Mouse (Mus musculus): ENCODE results near the gene Fgd3. TPM values are rescaled to one million over a fixed set of nuclear protein-coding genes. Genes with fewer than 3 reads are reported as not detected.

Gene Fgd3
- polyA plus RNA-seq, 1 experiment, result 0.56 TPM

- Histone ChIP-seq H3K36me3 (ENCODE audit: control insufficient read depth, insufficient read depth, low read length) (no peaks in the 10 kb centered on the region), H3K27ac (ENCODE audit: control insufficient read depth, insufficient read depth, low read depth, low read length) (no peak overlapping the region)
- no peak for TF ChIP-seq CTCF (IDR thresholded peaks at IDR 0.05; ENCODE audit: control insufficient read depth, insufficient read depth, insufficient replicate concordance, low read depth, low read length)
- no peak for TF ChIP-seq POLR2A (IDR thresholded peaks at IDR 0.05; ENCODE audit: control insufficient read depth, low read depth, low read length)
Observed at GRCm38 (mm10) chr13:49257819-49258313, 62.2 kb downstream of the Fgd3 start.

DNA sequence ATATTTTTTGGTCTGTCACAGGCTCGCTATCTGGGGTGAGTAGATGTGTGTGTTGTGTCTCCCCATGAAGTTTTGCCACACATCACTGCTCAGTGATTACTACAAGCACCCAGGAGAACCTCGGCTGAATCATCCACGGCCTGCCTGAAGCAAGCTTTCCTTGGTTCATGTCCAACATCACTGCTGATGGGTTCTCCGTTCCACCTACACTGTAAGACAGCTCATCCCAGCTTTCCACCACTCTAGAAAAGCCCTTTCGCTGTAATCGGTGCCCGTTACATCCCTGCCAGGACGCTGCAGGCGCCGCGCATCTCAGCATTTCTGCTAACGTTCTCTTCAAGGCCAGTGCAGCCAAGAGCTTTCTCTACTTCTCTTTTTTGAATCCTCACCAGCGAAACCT is 67.4 kb downstream of the Fgd3 start:
- no peaks in the 10 kb centered on the region for H3K36me3 ChIP-seq (ENCODE audit: control insufficient read depth, insufficient read depth, low read length)
- H3K4me3 ChIP-seq (ENCODE audit: control insufficient read depth, low read depth, low read length), result no peak overlapping the region
- peaks cover 7% of the 10 kb centered on the region for H3K4me1 ChIP-seq (ENCODE audit: control insufficient read depth, insufficient read depth, low read length)
- H3K27me3 ChIP-seq (ENCODE audit: control insufficient read depth, insufficient read depth, low read length), result no peaks in the 10 kb centered on the region
- H3K27ac ChIP-seq (ENCODE audit: control insufficient read depth, insufficient read depth, low read depth, low read length), result no peak overlapping the region
- TF ChIP-seq POLR2A (IDR thresholded peaks at IDR 0.05; ENCODE audit: control insufficient read depth, low read depth, low read length) (no peak), CTCF (IDR thresholded peaks at IDR 0.05; ENCODE audit: control insufficient read depth, insufficient read depth, insufficient replicate concordance, low read depth, low read length) (no peak)

More at GRCm38 (mm10) chr13:49257819-49258313, 62.2 kb downstream of the Fgd3 start:
- Histone ChIP-seq H3K4me3 (ENCODE audit: control insufficient read depth, low read depth, low read length) (no peak overlapping the region), H3K4me1 (ENCODE audit: control insufficient read depth, insufficient read depth, low read length) (peaks cover 5% of the 10 kb centered on the region), H3K27me3 (ENCODE audit: control insufficient read depth, insufficient read depth, low read length) (no peaks in the 10 kb centered on the region)

DNA sequence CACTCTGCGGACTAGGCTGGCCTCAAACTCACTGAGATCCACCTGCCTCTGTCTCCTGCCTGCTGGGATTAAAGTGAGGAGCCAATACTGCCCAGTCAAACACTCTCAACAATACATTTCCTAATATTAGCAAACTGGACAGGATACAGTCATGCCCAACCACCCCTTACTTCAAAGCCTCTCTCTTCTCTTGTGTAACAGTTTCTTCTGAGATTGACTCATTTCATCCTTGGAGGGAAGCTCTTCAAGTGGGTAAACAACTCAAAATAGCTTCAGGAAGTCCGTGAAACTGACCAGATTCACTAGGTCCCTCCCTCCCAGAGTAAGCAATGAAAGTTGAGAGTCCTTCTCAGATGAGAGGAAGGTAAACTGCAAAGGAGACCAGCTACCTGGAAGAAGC is 68.0 kb downstream of the Fgd3 start:
- TF ChIP-seq POLR2A (IDR thresholded peaks at IDR 0.05; ENCODE audit: control insufficient read depth, low read depth, low read length) (no peak), CTCF (IDR thresholded peaks at IDR 0.05; ENCODE audit: control insufficient read depth, insufficient read depth, insufficient replicate concordance, low read depth, low read length) (no peak)
- H3K27me3 ChIP-seq (ENCODE audit: control insufficient read depth, insufficient read depth, low read length), result no peaks in the 10 kb centered on the region
- no peak overlapping the region for H3K4me3 ChIP-seq (ENCODE audit: control insufficient read depth, low read depth, low read length)
- peaks cover 14% of the 10 kb centered on the region for H3K4me1 ChIP-seq (ENCODE audit: control insufficient read depth, insufficient read depth, low read length)
- H3K27ac ChIP-seq (ENCODE audit: control insufficient read depth, insufficient read depth, low read depth, low read length), result no peak overlapping the region
- H3K36me3 ChIP-seq (ENCODE audit: control insufficient read depth, insufficient read depth, low read length), result no peaks in the 10 kb centered on the region

DNA sequence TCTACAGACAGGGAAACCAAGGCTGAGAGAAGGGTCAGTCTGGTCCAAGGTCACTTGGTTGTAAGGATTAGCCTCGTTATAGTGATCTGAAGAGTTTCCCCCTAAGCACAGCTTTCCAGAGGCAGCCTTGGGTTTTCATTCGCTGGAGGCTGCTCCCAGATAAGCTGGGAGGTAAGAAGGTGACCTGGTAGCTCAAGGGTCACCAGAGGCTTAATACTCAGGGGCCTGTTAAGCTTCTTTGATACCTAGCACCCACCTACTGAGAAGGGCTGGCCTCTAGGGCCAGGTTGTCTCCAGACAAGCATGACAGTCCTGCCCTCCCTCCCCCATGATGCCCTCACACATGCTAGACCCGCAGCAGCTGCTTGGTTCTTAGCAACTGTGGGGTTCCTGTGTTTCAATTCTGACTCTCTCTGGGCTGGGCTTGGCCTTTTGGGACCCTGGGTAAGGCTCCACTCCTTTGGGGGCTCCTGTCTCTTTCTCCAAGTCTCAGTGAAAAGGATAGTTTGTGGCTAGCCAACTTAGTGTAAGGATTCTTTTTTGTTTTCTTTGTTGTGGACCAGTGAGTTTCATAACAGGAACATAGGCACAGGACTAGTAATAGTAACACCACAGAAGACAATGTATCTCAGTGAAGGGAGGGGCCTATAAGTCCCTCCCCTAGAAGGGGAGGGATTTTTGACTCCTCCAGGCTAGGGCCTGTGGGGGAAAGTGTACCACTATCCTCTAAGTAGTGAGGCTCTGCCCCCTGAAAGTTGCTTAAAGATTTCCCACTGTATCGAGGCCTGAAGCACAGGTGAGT is 69.2 kb downstream of the Fgd3 start:
- Histone ChIP-seq H3K27ac (ENCODE audit: control insufficient read depth, insufficient read depth, low read depth, low read length) (no peak overlapping the region), H3K4me3 (ENCODE audit: control insufficient read depth, low read depth, low read length) (no peak overlapping the region), H3K4me1 (ENCODE audit: control insufficient read depth, insufficient read depth, low read length) (peaks cover 17% of the 10 kb centered on the region), H3K27me3 (ENCODE audit: control insufficient read depth, insufficient read depth, low read length) (no peaks in the 10 kb centered on the region), H3K36me3 (ENCODE audit: control insufficient read depth, insufficient read depth, low read length) (no peaks in the 10 kb centered on the region)
- TF ChIP-seq CTCF (IDR thresholded peaks at IDR 0.05; ENCODE audit: control insufficient read depth, insufficient read depth, insufficient replicate concordance, low read depth, low read length) (no peak), POLR2A (IDR thresholded peaks at IDR 0.05; ENCODE audit: control insufficient read depth, low read depth, low read length) (no peak)

DNA sequence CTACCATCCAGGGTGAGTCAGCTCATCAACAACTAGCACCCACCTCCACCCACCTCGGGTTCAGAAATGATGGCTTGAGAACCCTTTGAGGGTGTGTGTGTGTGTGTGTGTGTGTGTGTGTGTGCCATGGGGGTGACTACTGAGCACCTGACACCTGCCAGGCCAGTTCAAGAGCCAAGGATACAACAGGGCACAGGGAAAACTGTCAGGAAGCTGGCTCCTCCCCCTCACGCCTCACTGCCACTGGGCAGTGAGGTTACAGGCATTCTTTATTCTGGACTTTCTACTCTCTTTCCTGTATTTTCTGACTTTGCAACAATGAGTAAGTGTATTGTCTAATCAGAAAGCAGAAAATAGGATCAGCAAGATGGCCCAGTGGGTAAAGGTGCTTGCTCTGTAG is 70.5 kb downstream of the Fgd3 start:
- Histone ChIP-seq H3K4me1 (ENCODE audit: control insufficient read depth, insufficient read depth, low read length) (peaks cover 17% of the 10 kb centered on the region), H3K36me3 (ENCODE audit: control insufficient read depth, insufficient read depth, low read length) (no peaks in the 10 kb centered on the region), H3K27me3 (ENCODE audit: control insufficient read depth, insufficient read depth, low read length) (no peaks in the 10 kb centered on the region), H3K27ac (ENCODE audit: control insufficient read depth, insufficient read depth, low read depth, low read length) (no peak overlapping the region), H3K4me3 (ENCODE audit: control insufficient read depth, low read depth, low read length) (no peak overlapping the region)
- no peak for TF ChIP-seq CTCF (IDR thresholded peaks at IDR 0.05; ENCODE audit: control insufficient read depth, insufficient read depth, insufficient replicate concordance, low read depth, low read length)
- TF ChIP-seq POLR2A (IDR thresholded peaks at IDR 0.05; ENCODE audit: control insufficient read depth, low read depth, low read length), result no peak

DNA sequence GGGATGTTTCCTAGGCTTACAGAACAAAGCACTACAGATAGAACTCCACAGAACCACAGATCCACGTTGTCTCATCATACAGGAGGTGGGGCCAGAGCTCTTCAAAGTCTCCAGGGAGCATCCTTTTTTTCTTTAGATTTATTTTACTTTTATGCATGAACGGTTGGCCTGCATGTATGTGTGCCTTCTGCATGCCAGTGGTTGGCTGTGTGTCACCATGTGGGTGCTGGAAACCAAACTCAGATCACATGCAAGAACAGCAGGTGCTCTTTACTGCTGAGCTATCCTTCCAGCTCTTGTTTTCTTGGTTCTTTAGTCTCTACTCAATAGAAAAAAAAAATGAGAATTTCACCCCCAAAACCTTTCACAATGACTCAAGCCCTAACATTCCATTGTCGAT is 71.2 kb downstream of the Fgd3 start:
- no peak for TF ChIP-seq CTCF (IDR thresholded peaks at IDR 0.05; ENCODE audit: control insufficient read depth, insufficient read depth, insufficient replicate concordance, low read depth, low read length)
- TF ChIP-seq POLR2A (IDR thresholded peaks at IDR 0.05; ENCODE audit: control insufficient read depth, low read depth, low read length), result no peak
- Histone ChIP-seq H3K36me3 (ENCODE audit: control insufficient read depth, insufficient read depth, low read length) (no peaks in the 10 kb centered on the region), H3K27ac (ENCODE audit: control insufficient read depth, insufficient read depth, low read depth, low read length) (no peak overlapping the region), H3K4me1 (ENCODE audit: control insufficient read depth, insufficient read depth, low read length) (peaks cover 17% of the 10 kb centered on the region), H3K4me3 (ENCODE audit: control insufficient read depth, low read depth, low read length) (no peak overlapping the region), H3K27me3 (ENCODE audit: control insufficient read depth, insufficient read depth, low read length) (no peaks in the 10 kb centered on the region)

DNA sequence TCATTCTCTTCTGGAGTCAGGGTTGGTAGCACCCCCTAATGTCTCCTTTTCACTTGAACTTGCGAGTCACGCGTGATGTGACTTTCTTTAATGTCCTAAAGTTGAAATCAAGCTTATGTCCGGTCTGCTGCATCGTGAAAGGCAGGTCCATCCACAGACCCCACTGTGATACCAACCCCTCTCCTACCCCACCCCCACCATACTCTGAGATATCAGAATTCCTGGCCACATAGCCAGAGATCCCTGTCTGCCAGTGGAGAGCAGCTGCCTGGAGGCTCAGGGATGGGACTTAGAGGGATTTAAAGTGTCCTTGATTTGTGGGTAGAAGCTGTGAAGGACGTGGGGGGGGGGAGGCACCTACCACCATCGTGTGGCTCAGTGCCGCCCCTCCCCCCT is 71.6 kb downstream of the Fgd3 start, which contains the start of gene Susd3:
Susd3 (minus strand) TSS at position 240 of the 396 bp plus-strand sequence.
- TF ChIP-seq CTCF (IDR thresholded peaks at IDR 0.05; ENCODE audit: control insufficient read depth, insufficient read depth, insufficient replicate concordance, low read depth, low read length), result no peak
- no peak for TF ChIP-seq POLR2A (IDR thresholded peaks at IDR 0.05; ENCODE audit: control insufficient read depth, low read depth, low read length)
- no peaks in the 10 kb centered on the region for H3K27me3 ChIP-seq (ENCODE audit: control insufficient read depth, insufficient read depth, low read length)
- peaks cover 17% of the 10 kb centered on the region for H3K4me1 ChIP-seq (ENCODE audit: control insufficient read depth, insufficient read depth, low read length)
- H3K4me3 ChIP-seq (ENCODE audit: control insufficient read depth, low read depth, low read length), result peak within 1 kb of the TSS; percentile 82
- H3K36me3 ChIP-seq (ENCODE audit: control insufficient read depth, insufficient read depth, low read length), result no peaks in the 10 kb centered on the region
- H3K27ac ChIP-seq (ENCODE audit: control insufficient read depth, insufficient read depth, low read depth, low read length), result peak within 1 kb of the TSS; percentile 81

Data from testis, adult 2 months (tissue).